Mouse (Mus musculus): ENCODE data around the gene B3galt5. TPM values are rescaled to one million over a fixed set of nuclear protein-coding genes. Genes with fewer than 3 reads are reported as not detected.
A peak's percentile ranks its signal among the peaks of the same experiment; 100 is the strongest.
"Not testable (repeated sequence)": the region's sequence is repeated elsewhere in the genome, so short reads cannot be mapped to it uniquely, and the experiment has no call there.

B3galt5 gene
- polyA plus RNA-seq, 1 experiment from 2014 or later, result 6.4 TPM

DNA sequence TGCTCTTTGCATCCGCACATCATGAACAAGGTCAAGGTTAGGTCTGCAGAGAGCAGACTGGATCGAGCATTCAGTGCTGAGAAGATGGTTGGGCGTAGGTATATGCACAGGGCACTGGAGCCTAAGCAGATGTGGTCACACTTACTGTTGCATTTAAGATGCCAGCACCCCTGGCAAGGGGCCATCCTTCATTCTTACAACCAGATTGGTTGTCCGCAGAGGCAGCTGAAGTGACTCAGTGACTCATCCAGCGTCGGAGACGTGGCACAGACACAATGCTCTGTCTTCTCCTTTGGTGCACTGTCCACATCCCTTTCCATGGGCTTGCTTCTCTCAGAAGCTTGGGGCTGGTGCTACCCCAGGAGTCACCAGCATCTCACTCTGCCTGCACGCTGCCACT, 82.2 kb downstream of the B3galt5 start:
- no peaks in the 10 kb centered on the region for H3K27me3 ChIP-seq (replicated peaks; ENCODE audit: control insufficient read depth, insufficient read depth, low read length)
- H3K36me3 ChIP-seq (ENCODE audit: control insufficient read depth, insufficient read depth, low read length), result no peaks in the 10 kb centered on the region
- no peak for ATAC-seq
- H3K4me1 ChIP-seq (ENCODE audit: control insufficient read depth, insufficient read depth, low read depth, low read length), result no peaks in the 10 kb centered on the region
- 88% methylated on average over 8 of the region's 8 CpGs for WGBS
- no peak overlapping the region for H3K27ac ChIP-seq (ENCODE audit: low read depth, low read length)
- H3K9ac ChIP-seq (ENCODE audit: low read depth, low read length), result no peak overlapping the region
- H3K4me3 ChIP-seq (ENCODE audit: low read length), result no peak overlapping the region
- H3K9me3 ChIP-seq (ENCODE audit: control insufficient read depth, low read length), result peaks cover 1% of the 10 kb centered on the region; the same call in 1 of the 2 replicates
- no peak overlapping the region for H3K4me2 ChIP-seq (ENCODE audit: low read length)

DNA sequence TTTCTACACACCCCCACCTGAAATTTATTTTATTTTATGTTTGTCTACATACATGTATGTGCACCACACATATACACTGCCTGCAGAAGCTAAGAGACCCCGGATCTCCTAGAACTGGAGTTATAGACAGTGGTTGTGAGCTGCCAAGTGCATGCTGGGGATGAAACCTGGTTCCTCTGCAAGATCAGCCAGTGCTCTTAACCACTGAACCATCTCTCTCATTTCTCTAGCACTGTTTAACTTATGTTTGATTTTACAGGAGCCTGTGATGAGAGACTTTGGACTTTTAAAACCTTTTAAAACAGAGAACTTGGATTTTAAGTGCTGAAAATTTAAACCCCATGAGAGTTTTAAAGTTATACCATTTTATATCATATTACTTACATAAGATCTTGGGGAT, 87.1 kb downstream of the B3galt5 start:
- Histone ChIP-seq H3K9ac (ENCODE audit: low read depth, low read length) (no peak overlapping the region), H3K4me3 (ENCODE audit: low read length) (no peak overlapping the region), H3K4me1 (ENCODE audit: control insufficient read depth, insufficient read depth, low read depth, low read length) (peaks cover 6% of the 10 kb centered on the region; the same call in 1 of the 2 replicates), H3K27me3 (replicated peaks; ENCODE audit: control insufficient read depth, insufficient read depth, low read length) (no peaks in the 10 kb centered on the region), H3K9me3 (ENCODE audit: control insufficient read depth, low read length) (no peaks in the 10 kb centered on the region), H3K36me3 (ENCODE audit: control insufficient read depth, insufficient read depth, low read length) (no peaks in the 10 kb centered on the region), H3K4me2 (ENCODE audit: low read length) (no peak overlapping the region), H3K27ac (ENCODE audit: low read depth, low read length) (no peak overlapping the region)
- ATAC-seq, result no peak
- 89% methylated on average over 1 of the region's 1 CpGs for WGBS

DNA sequence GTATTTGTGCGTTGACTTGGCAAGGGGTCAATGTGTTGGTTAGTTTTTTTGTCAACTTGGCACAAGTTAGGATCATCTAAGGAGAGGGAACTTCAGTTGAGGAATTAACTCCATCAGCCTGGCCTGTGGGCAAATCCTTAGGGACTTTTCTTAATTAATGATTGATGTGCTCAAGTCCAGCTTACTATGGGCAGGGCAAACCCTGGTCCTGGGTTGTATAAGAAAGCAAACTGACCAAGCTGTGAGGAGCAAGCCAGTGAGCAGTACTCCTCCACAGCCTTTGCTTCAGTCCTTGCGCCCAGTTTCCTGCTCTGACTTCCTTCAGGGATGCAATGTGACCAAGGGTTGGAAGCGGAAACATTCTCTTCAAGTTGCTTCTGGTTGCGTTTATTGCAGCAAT, 87.6 kb downstream of the B3galt5 start:
- no peak overlapping the region for H3K4me2 ChIP-seq (ENCODE audit: low read length)
- H3K27ac ChIP-seq (ENCODE audit: low read depth, low read length), result no peak overlapping the region
- H3K9ac ChIP-seq (ENCODE audit: low read depth, low read length), result no peak overlapping the region
- ATAC-seq, result no peak
- H3K9me3 ChIP-seq (ENCODE audit: control insufficient read depth, low read length), result no peaks in the 10 kb centered on the region
- no peak overlapping the region for H3K4me3 ChIP-seq (ENCODE audit: low read length)
- peaks cover 6% of the 10 kb centered on the region; the same call in 1 of the 2 replicates for H3K4me1 ChIP-seq (ENCODE audit: control insufficient read depth, insufficient read depth, low read depth, low read length)
- no peaks in the 10 kb centered on the region for H3K27me3 ChIP-seq (replicated peaks; ENCODE audit: control insufficient read depth, insufficient read depth, low read length)
- 96% methylated on average over 4 of the region's 4 CpGs for WGBS
- no peaks in the 10 kb centered on the region for H3K36me3 ChIP-seq (ENCODE audit: control insufficient read depth, insufficient read depth, low read length)

DNA sequence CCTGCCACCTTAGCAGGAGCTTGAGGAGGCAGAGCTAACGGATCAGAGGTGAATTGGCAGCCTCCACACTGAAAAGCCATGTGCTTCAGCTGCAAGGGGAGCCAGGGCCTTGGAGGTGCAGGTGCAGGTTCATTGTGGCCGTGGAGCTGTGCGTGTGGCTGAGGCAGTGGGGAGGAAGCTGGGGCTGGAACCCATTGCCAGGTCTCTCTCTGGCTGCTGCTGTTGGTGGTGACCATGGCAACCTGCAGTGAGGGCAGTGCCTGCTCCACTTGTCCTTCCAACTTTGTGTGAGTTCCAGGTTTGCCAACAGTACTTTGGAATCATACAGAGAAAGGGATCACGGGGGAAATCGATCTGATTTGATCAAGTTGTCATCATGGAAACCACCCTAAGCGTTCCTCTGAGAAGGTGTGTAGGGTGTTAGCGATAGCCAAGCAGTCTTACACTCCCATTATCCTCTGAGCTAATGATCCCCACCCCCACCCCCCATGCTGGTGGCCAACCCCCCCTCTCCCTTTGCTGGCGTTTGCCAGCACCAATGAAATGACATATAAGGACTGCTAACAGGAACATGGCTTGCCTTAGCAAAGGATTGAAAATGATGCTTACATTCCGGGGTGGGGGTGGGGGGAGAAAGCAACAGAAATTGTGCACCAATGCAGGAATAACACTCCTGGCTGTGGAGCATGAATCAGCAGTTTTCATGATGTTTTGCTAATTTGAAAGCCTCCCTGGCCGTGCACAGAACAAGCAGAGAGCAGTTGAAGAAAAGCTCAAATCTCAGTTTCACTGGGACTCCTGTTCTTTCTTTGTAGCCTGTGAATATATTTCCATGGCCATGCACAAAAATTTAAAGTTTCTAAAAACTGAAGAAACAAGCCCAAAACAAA, 90.8 kb downstream of the B3galt5 start:
- Histone ChIP-seq H3K36me3 (ENCODE audit: control insufficient read depth, insufficient read depth, low read length) (no peaks in the 10 kb centered on the region), H3K4me2 (ENCODE audit: low read length) (no peak overlapping the region), H3K4me1 (ENCODE audit: control insufficient read depth, insufficient read depth, low read depth, low read length) (peaks cover 6% of the 10 kb centered on the region; the same call in 1 of the 2 replicates), H3K27me3 (replicated peaks; ENCODE audit: control insufficient read depth, insufficient read depth, low read length) (no peaks in the 10 kb centered on the region), H3K9ac (ENCODE audit: low read depth, low read length) (no peak overlapping the region), H3K27ac (ENCODE audit: low read depth, low read length) (no peak overlapping the region), H3K9me3 (ENCODE audit: control insufficient read depth, low read length) (no peaks in the 10 kb centered on the region), H3K4me3 (ENCODE audit: low read length) (no peak overlapping the region)
- ATAC-seq, result peak; percentile 77
- 29% methylated on average over 10 of the region's 10 CpGs for WGBS

DNA sequence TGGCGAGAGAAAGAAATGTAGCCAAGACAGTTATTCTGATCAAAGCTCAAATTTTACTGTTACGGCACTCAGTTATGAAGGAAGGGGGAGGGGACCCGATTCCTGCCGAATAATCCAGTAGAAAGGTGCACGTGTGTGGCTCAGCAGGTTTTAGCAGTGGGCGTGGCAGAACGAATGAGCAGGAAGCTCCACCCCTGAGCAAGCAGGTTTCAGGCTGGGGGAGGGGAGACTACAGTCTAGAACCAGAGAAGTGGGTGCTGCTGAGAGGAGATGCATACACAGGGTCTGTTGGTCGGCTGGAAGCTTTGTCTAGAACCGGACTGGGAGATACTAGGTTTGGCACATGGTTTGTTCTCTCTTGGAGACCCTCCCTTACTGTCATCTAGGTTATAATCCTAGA, 91.7 kb downstream of the B3galt5 start:
- ATAC-seq; H3K36me3 ChIP-seq (ENCODE audit: control insufficient read depth, insufficient read depth, low read length); H3K27me3 ChIP-seq (replicated peaks; ENCODE audit: control insufficient read depth, insufficient read depth, low read length); H3K4me3 ChIP-seq (ENCODE audit: low read length); H3K9ac ChIP-seq (ENCODE audit: low read depth, low read length); H3K4me1 ChIP-seq (ENCODE audit: control insufficient read depth, insufficient read depth, low read depth, low read length); H3K4me2 ChIP-seq (ENCODE audit: low read length); H3K27ac ChIP-seq (ENCODE audit: low read depth, low read length); H3K9me3 ChIP-seq (ENCODE audit: control insufficient read depth, low read length): not testable (repeated sequence)
- 48% methylated on average over 9 of the region's 9 CpGs for WGBS

DNA sequence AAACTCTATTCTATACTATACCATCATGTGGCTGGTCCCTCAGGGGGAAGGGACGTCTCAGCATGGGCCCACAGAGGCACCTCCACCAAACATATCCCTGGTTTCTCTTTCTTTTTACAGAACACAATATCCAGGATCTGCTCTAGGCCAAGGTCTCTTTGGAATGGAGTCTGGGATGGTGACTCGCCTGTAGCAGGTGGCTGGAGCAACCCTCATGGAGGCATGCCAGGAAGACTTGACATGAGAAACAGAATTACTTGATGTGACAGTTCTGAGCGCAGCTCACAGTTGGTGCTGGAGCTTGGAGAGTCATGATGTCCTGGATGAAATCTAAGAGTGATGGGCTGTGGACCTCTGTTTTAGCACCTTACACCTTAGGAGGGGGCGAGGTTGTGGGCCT, 104.0 kb downstream of the B3galt5 start:
- WGBS, result 76% methylated on average over 4 of the region's 4 CpGs
- Histone ChIP-seq H3K27me3 (replicated peaks; ENCODE audit: control insufficient read depth, insufficient read depth, low read length) (peaks cover 4% of the 10 kb centered on the region; the same call in 1 of the 2 replicates), H3K4me3 (ENCODE audit: low read length) (no peak overlapping the region), H3K9me3 (ENCODE audit: control insufficient read depth, low read length) (no peaks in the 10 kb centered on the region), H3K27ac (ENCODE audit: low read depth, low read length) (no peak overlapping the region), H3K9ac (ENCODE audit: low read depth, low read length) (no peak overlapping the region), H3K36me3 (ENCODE audit: control insufficient read depth, insufficient read depth, low read length) (no peaks in the 10 kb centered on the region), H3K4me2 (ENCODE audit: low read length) (no peak overlapping the region), H3K4me1 (ENCODE audit: control insufficient read depth, insufficient read depth, low read depth, low read length) (no peaks in the 10 kb centered on the region)
- no peak for ATAC-seq

DNA sequence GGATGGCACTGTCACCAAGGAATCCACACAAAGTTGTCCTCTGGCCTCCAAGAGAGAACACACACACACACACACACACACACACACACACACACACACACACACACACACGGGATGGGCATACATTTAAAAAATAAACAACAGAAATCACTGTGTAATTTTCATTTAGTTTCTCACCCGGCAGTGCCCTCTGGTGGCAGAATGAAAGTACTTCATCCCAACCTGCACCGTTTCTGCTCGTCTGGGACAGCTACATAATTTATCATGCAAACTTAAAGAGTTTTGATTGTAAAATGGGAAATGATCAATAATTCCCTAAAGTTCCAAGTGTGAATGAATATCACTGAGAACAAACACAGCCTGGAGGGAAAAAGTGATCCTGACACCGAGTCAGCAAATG, 105.7 kb downstream of the B3galt5 start:
- Histone ChIP-seq H3K4me2 (ENCODE audit: low read length) (no peak overlapping the region), H3K9me3 (ENCODE audit: control insufficient read depth, low read length) (no peaks in the 10 kb centered on the region), H3K9ac (ENCODE audit: low read depth, low read length) (no peak overlapping the region), H3K36me3 (ENCODE audit: control insufficient read depth, insufficient read depth, low read length) (no peaks in the 10 kb centered on the region), H3K4me3 (ENCODE audit: low read length) (no peak overlapping the region), H3K4me1 (ENCODE audit: control insufficient read depth, insufficient read depth, low read depth, low read length) (no peaks in the 10 kb centered on the region), H3K27me3 (replicated peaks; ENCODE audit: control insufficient read depth, insufficient read depth, low read length) (peaks cover 4% of the 10 kb centered on the region; the same call in 1 of the 2 replicates), H3K27ac (ENCODE audit: low read depth, low read length) (no peak overlapping the region)
- no peak for ATAC-seq
- 9% methylated on average over 5 of the region's 5 CpGs for WGBS

DNA sequence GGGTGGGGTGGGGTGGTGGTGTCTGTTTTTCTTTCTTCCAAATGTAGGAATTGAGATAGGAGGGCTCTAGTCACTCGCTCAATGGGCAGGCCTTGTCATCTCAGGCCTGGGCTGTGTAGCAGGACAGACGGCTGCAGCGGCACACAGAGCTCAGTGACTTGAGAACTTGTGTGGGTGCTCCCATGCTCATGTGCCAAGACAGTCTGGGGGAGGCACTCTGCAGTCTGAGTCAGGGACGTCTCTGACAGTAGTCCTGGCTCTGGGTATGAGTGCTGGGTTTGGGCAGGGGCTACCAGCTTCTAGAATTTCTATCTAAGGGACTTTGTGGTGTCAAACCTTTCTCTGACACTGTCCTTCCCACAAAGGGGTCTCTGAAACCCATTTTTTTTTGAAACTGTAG, 106.3 kb downstream of the B3galt5 start:
- no peak overlapping the region for H3K27ac ChIP-seq (ENCODE audit: low read depth, low read length)
- no peak for ATAC-seq

DNA sequence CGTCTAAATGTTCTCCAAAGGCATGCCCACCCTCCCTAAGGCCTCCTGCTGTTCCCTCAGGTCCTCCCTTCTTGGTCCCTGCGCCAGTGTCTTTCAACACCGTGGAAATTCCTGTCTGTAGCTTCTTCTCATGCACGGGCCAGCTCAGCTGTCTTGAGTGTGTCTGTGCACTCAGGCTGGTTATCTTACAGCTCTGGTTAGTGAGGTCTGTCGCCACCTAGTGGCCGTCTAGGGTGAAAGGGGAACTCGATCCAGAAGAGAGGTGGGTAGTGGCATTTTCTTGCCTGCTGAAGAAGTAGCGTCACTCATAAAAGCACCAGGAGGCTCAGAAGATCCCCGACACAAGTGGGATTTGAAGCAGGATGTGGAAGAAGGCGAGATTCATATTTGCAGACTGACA, 109.5 kb downstream of the B3galt5 start:
- H3K27ac ChIP-seq (ENCODE audit: low read depth, low read length), result no peak overlapping the region
- 6% methylated on average over 10 of the region's 10 CpGs for WGBS
- no peaks in the 10 kb centered on the region for H3K36me3 ChIP-seq (ENCODE audit: control insufficient read depth, insufficient read depth, low read length)
- no peaks in the 10 kb centered on the region; the same call in none of the 2 replicates for H3K4me1 ChIP-seq (ENCODE audit: control insufficient read depth, insufficient read depth, low read depth, low read length)
- peaks cover 4% of the 10 kb centered on the region; the same call in 1 of the 2 replicates for H3K27me3 ChIP-seq (replicated peaks; ENCODE audit: control insufficient read depth, insufficient read depth, low read length)
- peak; percentile 83 for ATAC-seq
- H3K9me3 ChIP-seq (ENCODE audit: control insufficient read depth, low read length), result no peaks in the 10 kb centered on the region
- H3K4me2 ChIP-seq (ENCODE audit: low read length), result peak overlapping the region; percentile 23; the same call in 1 of the 2 replicates
- H3K4me3 ChIP-seq (ENCODE audit: low read length), result no peak overlapping the region
- peak overlapping the region; percentile 45 for H3K9ac ChIP-seq (ENCODE audit: low read depth, low read length)

More for the DNA sequence above, 106.3 kb downstream of the B3galt5 start:
- no peaks in the 10 kb centered on the region for H3K4me1 ChIP-seq (ENCODE audit: control insufficient read depth, insufficient read depth, low read depth, low read length)
- H3K36me3 ChIP-seq (ENCODE audit: control insufficient read depth, insufficient read depth, low read length), result no peaks in the 10 kb centered on the region
- no peak overlapping the region for H3K9ac ChIP-seq (ENCODE audit: low read depth, low read length)
- peaks cover 4% of the 10 kb centered on the region; the same call in 1 of the 2 replicates for H3K27me3 ChIP-seq (replicated peaks; ENCODE audit: control insufficient read depth, insufficient read depth, low read length)
- WGBS, result 75% methylated on average over 4 of the region's 4 CpGs
- H3K9me3 ChIP-seq (ENCODE audit: control insufficient read depth, low read length), result no peaks in the 10 kb centered on the region
- H3K4me3 ChIP-seq (ENCODE audit: low read length), result no peak overlapping the region
- H3K4me2 ChIP-seq (ENCODE audit: low read length), result no peak overlapping the region

All from hindbrain, embryonic 16.5 days (tissue).